Mouse (Mus musculus) NIH3T3 (cell line): Measurements from ENCODE around the gene Casp8ap2.

Source experiments
- DNase-seq: peaks from one replicate; pipeline ENCODE4 v3.0.0-alpha.2; 2012; ENCODE audit warnings: low read depth

The Casp8ap2 gene

GRCm38 (mm10) chr4:32668291-32668690 is 53.0 kb downstream of the Casp8ap2 start:
- DNase-seq = peak; percentile 40

- no peak for DNase-seq
Measured at GRCm38 (mm10) chr4:32669825-32670224, 54.6 kb downstream of the Casp8ap2 start.

- no peak for DNase-seq
Measured at GRCm38 (mm10) chr4:32674025-32674424, 58.8 kb downstream of the Casp8ap2 start.

- DNase-seq = no peak
Measured at GRCm38 (mm10) chr4:32677471-32677870, 62.2 kb downstream of the Casp8ap2 start.

GRCm38 (mm10) chr4:32680843-32681242 is 65.6 kb downstream of the Casp8ap2 start:
- DNase-seq = no peak

GRCm38 (mm10) chr4:32682471-32682870 is 67.2 kb downstream of the Casp8ap2 start:
- DNase-seq = peak; percentile 59

GRCm38 (mm10) chr4:32683061-32683582 is 67.9 kb downstream of the Casp8ap2 start:
- DNase-seq = no peak
